Mouse (Mus musculus) ES-CJ7 (cell line): Measurements from ENCODE around the gene Psma1.

Experiments used
- DNase-seq: peaks from one replicate; pipeline ENCODE4 v3.0.0; 2011; ENCODE audit warnings: low read depth, low spot score

Psma1 gene

DNA sequence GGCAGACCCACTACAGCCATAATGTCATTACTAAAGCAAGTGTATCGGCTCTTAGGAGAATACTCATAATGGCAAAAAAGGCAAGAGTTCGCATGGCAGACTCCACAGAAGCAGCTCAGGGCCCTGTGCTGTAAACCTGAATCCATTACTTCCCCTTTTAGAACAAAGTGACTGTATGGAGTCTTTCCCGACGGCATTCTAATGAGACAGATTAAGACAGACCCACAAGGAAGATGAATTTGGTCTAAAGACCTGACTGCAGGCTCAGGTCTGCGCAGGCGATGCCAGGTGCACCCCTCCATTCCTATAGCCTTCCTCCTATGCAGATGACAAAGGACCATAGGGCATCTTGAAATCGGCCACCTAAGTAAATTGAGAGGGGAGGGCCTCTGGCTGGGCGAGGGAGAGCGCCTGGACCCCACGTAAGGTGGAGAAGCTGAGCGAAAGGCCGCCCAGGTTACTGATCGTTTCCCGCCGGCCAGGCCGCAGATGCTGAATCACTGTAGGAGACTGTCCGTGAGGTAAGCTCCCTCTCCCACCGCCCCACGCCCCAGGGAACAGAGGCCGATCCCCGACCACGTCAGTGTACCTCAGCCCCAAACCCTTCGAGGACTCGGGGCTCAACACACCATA, 430 bp downstream of the Psma1 start:
- DNase-seq = peak; percentile 25

DNA sequence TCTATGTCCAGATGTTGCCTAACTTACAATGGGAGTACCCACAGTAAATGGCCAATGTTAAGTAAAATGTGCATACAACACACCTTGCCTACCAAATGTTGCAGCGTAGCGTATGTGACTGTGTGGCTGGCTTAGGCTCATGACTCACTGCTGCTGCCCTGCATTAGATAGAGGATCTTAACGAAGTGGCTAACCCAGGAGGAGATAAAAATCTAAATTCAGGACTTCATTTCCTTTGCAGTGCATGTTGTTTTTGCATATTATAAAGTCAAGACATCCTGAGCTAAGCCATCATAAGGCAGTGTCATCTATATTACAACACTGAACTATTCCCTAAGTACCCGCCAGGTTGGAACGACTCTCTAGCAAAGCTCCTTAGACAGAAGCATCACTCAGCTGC, 7.5 kb downstream of the Psma1 start:
- DNase-seq = no peak

DNA sequence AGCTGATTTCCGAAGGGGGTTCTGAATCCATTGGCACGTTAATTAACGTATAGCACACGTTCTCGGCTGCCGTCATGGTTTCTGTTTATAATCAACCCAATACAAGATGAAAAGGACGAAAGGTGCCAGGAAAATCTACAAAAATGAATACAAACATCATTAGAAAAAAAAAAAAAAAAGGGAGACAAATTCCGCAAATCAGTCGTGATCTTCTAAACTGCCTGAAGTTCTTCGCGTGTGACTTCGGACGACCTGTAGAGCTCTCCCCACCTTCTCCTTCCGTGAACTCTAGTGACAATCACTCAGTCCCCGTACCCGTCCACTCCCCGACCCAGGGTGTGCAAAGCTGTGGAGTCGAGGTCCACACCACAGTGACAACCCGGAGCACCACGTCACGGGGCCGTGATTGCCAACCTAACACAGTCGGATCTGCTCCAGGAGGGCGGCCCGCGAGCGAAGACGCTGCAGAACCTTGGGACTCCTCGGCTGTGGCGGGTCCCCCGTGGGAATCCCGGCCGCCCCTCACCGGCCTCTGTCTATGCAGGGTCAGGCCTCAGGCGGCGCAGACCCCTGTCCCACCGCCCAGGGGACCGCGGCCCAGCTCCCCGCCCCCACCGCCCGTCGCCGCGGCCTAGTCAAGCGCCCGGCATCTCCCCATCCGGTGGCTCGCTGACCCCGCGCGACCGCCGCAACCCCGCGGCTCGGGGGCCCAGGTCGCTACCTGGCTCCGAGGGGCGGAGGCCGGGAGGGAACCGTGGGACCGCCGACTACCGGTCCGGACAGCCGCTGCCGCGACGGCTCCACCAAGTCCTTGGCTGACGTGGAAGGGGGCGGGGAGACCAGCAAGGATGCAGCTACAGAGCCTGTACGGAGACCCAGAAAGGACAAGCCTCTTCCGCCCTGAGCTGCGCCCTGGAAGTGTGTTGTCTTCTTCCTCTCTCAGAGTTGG, 21.8 kb downstream of the Psma1 start, which contains the start of gene Copb1:
Gene Copb1, minus strand, starts transcription at position 827 of the 949 bp plus-strand sequence.
- peak; percentile 91 for DNase-seq

DNA sequence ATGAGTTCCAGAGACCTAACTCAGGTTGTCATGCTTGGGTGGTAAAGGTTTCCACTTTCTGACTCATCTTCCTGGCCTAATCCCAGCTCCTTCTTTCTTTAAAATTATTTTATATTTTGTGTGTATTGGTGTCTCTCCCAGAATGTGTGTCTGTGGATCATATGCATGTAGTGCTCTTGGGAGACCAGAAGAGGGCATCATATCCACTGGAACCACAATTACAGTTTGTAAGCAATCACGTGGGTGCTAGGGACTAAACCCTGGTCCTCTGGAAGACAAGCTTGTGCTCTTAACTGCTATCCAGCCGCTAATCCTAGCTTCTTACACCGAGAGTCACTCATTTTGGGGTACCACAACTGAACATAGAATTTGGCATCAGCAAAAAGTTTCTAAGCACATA, 24.2 kb downstream of the Psma1 start:
- peak; percentile 54 for DNase-seq

DNA sequence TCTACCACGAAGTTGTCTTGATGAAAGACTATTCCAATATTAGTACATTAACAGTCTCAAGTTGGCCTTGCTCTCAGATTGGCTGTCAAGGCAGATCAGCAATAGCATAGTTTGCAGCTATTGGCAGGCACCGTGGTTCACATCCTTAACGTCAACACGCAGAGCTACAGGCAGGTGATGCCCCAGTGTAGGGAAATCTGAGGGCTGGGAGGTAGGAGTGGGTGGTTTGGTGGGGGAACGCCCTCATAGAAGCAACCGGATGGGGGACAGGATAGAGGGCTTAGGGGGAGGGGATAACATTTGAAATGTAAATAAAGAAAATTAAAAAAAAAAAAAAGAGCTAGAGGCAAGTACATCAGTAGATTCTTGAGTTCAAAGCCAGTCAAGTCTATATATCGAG, 41.9 kb downstream of the Psma1 start:
- peak; percentile 32 for DNase-seq

DNA sequence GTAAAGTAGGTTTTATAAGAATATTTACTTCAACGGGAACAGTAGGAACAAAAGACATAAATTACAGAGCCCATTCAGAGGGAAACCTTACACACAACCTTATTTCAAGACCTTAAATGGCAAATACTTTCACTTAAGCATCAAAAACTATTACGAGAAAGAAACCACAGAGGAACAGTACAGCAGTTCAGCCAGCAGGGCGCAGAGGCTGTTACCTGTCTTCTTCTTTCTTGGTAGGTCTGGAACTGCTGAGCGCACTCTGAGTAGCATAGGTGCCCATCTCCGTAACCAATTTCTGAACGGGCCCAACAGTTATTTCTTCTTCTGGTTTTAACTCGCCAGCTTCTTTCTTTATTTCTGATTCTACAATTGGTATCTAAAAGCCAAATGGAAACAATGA, 42.9 kb downstream of the Psma1 start:
- peak; percentile 14 for DNase-seq

DNA sequence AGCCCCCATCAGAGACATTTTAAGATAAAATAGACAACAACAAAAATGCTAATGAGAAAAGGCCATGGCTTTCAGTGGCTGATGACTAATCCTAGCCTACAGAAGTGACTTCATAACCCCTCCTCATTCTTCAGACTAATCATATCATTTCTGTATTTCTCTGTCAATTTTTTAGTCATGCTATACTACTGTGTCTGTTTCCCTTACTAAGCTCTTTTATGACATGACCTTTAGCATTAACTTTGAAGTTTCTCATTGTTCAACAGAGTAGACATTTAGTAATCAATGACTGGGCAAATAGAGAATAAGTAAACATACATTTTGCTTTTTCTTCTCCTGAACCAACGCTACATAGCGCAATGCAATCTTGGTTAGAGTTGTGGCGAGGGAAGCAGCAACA, 44.1 kb downstream of the Psma1 start:
- no peak for DNase-seq

DNA sequence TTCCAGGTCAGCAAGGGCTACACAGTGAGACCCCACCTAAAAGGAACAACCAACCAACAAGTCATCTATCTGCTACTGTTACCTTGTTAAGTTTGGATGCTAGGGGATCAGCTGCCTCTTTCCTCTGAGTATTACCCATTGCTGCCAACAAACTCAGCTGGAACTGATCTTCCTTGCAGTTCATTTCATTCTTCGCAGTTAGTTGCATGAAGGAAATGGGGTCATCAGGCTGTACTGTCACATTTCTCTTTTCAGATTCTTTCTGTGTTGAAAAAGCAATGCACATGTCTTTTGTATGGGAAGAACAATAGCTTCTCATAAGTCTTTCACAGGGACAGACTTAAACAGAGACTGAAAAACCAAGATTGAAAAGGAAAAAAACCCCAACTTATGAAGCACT, 49.4 kb downstream of the Psma1 start:
- no peak for DNase-seq

DNA sequence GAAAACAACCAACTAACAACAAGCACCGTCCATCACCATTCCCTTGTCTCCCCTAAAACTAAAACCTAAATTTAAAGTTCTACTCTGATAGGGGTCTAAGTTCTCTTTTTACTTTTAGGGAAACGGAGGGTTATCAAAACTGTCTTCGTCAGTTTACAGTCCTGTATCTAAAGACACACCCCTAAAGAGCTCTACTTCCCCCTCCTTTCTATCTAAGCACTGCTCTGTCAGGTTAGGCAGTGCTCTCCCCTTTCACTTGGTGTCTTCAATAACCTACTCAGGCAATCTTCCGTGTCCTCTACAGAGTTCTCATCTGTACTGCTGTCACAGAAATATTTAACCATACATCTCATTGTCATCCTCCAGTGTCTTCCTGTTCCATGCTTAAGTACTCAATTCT, 55.5 kb downstream of the Psma1 start:
- DNase-seq = no peak

DNA sequence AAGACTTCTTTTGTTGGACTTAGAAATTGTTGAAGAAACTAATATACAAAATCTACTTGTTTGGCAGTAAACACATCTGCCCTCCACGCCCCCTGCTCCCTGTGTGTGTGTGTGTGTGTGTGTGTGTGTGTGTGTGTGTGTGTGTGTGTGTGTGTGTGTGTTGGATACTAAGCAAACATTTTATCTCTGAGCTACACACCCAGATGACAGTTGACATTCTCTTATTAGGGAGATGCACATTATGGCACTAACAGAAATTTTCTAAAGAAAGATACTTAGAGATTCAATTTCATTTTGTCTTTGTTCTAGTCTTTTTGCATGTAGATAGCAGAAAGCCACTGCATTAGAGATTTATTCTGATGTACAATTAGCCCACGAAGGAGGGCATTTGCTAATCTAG, 59.0 kb downstream of the Psma1 start:
- DNase-seq = no peak
